Mouse (Mus musculus) retina, embryonic 14.5 days (tissue): Measurements from ENCODE around the gene Glp2r.

Experiments used
- DNase-seq: peaks from one replicate; pipeline ENCODE4 v3.0.0-alpha.2; 2015; ENCODE audit warnings: low spot score

Glp2r gene

DNA sequence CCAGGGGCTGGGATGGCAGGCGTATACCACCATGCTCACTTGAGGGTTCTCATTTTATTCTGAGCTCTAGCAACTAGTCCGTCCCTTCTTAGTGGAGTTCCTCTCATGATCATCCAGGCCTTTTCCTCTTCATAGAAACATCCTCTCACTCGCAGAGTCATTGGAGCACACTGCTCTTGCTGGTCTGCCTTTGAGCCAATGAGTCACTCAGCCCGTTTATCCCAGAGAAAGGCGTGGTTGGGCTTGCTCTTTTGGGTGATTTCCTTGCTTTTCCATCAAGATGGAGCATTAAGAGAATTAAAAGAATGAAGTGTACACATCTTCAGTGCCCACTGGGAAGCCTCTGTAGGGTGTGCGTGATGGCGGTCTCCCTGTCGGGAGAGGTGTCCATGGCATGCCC lies 109.5 kb downstream of the Glp2r start:
- DNase-seq = no peak

DNA sequence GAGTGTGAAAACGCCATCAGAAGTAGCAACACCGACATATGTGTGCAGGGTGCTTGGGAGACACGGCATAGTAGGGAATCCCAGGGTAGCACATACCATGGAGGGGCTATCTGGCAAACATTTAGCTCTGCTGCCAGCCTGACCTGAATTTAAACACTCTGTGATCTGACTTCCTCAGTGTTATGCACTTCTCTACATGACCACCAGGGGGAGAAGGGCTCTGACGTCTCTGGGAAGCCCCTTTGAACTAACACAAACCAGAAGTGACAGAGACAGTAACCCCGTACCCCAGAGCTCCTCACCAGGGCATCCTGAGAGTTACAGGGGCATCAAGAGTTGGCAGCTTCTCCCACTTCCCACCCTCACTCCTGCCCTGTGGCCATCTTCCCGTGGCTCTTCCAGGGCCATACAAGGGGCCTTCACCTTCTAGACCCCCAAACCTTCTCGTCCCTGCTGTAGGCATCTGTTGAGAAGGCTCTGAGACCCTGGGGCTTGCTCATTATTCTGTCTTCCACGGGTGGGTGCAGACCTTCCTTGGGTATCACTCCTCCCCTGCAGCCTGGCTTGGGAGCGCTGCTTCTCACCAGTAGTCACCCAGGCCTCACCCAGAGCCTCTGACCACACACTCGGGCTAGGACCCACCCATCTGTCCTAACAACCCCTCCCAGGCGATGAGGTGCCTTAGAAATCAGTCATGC lies 113.1 kb downstream of the Glp2r start:
- DNase-seq = peak; percentile 88

DNA sequence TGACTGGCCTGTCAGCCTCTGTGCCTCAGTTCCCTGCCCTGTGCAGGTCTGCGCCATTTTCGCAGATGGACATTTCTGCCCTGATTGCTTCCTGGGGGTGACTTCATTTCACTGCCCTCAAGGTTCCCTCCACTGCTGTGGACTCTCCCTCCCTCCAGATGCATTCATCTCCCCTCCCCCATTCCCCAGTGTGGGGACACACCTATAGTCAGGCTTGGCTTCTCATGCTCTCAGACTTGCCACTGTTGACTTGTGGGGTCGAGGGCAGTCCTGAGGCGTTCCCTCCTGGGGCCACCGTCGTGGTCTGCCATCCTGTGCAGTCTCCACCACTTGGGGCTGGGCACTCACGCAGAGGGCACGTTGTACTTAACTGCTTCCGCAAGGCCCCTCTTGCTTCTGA lies 114.1 kb downstream of the Glp2r start:
- DNase-seq = no peak

DNA sequence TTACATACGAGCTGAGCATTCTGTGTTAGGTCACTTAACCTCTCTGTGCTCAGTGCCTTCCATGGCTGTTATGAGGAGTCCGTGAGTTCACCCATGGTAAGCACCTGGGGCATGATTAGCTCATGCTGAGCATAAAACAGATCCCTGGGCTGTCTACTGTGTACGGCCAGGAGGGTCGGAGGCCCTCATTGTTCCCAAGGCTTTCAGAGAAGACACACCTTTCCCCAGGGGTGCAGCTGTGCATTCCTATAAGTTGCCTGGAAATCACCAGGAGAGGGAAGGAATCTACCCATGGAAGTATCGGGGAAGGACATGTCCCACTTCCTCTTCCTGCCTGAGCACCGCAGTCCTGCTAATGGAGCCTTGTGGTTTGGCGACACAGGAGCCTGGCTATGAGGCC lies 114.6 kb downstream of the Glp2r start:
- no peak for DNase-seq

DNA sequence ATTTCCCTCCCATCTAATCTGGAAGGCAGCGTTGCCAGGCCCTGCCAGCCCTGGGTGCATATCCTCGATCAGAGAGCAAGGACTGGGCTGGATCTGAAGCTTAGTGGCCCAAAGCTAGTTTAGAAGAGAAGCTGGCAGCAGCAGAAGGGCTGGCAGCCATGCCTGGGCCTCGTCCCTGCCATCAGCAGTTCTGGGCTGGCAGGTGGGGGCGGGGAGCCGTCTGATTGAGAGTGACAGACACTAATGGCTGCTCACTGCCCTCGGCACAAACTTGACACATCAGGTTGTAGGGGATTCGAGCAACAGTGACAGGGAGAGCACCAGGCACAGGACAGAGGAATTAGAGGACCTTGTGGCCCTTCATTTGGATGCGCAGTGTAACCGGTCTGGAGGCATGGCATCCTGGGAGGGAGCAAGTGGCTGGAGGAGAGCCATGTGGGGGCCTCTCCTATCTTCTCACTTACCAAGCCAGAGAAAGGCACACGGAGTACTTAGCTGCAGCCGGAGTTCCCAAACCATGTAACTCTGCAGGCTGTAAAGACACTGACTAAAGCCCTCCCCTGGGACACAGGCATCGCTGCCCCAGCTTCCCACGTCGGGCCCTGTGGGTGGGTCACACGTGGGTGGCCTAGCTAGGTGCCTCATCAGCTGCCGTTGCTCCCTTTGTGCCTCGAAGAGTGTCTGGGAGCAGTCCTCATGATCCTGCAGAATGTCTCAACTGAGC lies 115.6 kb downstream of the Glp2r start:
- no peak for DNase-seq

DNA sequence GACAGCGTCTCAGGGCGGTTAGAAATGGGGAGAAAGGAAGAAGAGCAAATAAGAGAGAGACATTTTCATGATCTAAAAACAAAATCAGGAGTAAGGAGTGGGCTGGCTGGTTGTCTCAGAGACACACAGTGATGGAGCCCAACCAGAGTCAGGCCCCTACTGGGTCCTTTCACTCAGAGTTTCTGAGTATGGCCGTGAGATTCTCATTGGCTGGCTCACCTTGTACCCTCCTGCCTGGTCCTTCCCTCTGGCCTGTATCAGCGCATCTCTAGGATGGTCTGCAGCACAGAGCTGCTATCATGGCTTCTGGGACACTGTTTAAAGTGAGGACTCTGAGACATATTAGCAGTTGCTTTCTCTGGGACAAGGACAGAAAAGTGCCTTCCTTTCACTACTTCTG lies 116.4 kb downstream of the Glp2r start:
- DNase-seq = no peak

DNA sequence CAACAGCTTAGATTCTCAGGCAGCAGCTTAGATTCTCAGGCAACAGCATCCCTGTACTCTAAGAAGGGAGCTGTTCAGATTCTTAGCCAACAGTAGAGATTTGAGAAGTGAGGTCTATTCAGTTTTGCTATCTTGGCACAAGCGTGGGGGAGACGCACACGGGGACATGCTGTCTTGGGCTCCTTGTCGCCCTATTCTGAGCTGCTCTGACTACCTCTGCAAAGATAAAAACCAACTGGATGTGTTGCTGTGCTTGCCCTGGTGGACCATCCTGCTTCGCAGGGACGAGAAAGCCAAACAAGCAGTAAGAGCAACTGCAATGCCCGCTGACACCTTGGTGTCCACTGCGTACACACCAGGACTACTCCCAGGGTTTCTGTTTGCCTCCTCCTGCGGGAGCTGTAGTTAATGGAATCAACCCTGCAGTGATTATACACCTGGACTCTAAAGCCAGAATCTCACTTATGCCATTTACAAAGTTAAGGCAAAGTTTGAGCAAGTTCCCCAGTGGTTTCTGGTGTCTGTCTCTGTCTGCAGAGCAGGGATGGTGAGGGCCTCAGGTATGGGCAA lies 117.3 kb downstream of the Glp2r start:
- no peak for DNase-seq

DNA sequence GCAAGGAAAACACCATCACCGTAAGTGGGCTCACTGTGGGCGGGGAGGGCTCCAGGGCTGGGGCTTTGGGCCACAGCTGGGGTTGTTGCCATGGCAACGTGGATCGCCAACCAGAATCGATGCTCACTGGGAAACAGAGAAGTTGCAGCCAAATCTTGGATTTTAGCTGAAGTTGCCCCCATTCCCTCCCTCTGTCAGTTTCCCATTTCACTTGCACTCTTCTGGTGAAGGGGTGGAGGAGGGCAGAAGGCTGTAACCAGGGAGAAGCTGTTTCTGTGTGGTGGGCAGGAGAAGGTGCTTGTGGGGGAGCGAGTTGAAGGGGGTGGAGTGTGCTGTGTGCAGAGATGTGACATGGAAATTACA lies 118.1 kb downstream of the Glp2r start:
- DNase-seq = peak; percentile 56

DNA sequence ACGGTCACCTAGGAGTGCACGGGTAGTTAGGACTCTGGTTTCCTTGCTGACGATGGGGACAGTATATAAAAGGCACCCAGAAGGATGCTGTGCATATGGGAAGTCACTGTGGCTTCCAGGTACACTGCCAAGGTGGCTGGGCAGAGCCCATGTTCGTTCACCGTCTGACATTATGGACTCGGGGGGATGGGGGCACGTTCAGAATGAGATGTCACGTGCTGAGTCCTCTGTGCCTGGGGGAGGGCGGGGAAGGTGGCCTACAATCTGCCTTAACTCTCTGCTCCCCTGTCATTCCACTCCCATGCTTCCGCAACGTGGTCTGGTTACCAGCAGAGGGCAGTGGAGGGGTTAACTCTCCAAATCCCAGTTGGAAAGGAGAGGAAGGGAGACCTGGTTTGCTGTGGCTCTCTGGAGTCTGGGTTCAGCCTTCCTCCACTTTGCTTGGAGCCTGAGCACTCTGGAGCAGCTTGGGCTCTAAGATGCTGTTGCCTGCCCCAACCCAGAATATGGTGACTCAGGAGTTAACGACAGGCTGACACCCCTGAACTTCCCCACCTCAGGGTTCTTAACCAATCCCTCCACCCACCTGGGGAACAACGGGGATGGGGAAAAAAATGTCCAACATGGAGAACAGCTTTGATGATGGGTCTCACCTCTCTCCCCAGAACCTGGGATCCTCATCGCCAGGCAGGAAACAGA lies 118.6 kb downstream of the Glp2r start:
- DNase-seq = peak; percentile 84

DNA sequence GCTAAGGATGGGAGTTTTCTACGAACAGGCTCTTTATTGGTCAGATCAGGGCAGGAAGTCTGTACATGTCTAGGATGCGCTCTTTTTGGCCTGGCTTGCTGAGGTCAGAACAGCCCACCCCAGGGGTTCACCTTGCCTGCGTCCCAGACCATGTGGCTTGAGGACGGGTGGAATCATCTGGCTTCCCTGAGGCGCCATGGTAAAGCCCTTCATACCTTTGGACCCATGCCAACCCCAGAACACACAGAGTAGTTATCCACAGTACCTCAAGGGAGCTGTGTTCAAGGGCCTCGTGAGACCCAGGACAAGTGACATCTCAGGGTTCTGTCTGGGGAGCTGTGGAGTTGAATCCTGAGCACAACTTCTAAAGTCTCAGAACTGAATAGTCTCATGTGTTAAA lies 119.2 kb downstream of the Glp2r start:
- no peak for DNase-seq

DNA sequence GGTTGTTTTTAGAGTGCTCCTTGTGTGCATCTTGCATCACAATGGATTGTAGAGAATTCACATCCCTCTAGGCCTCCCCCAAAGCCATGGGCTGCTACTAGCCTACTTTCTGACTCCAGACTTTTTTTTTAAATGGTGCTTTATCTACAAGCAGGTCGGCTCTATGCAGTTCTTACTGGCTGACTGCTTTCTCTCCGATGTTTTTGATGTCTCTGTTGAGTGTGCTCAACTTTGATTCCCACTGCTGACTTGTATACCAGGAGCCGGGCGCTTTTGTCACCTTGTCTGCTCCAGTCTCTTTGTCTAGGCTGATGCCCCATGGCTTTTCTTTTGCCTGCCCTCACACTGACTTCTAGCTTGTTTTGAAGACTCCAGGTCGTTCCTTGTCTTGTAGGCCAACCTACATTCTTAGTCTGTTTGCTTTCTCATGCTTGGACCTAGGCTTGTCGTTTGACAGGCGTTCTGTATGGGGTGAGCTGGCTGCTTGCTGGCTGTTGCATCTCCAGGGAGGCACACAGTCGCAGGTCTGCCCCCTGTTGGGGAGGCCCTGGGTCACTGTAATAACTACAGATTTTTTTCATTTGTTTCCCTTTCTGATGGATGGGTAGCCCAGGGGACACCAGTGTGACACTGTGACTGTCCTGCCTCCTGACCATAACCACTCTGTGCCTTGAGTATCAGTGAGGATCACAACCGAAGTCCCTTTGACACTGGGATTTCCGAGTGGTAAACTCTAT lies 120.8 kb downstream of the Glp2r start:
- no peak for DNase-seq

DNA sequence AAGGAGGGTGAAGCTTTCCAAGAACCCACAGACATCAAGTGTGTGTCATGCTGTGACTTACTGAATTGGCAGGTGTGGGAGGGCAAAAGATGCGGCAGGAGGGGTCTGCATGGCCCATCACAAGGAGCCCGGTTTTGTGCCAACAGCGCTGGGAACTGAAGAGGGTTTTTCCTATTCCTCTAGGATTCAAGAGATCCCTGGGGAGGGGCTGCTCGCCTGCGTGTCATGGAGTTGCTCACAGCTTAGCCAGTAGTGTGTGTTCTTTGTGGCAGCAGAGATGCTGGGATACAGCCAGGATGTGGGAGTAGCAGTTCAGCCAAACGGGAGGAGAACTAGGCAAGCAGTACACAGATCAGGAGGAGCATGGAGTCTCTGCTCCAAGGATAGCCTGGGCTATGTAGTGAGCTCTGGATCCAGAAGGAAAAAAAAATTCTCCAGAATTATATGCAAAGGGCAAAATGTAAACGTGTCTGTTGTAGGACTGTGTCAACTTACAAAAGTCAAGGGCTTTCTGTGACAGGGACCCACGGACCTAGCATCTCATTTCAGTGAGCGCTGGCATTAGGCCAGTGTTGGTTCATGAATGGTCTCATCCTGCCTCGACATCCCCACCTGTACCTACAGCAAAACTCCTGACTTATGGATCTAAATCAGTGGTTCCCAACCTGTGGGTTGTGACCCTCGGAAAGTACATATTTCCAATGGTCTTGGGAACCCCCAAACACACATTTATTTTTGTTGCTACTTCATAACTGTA lies 122.1 kb downstream of the Glp2r start:
- DNase-seq = no peak

DNA sequence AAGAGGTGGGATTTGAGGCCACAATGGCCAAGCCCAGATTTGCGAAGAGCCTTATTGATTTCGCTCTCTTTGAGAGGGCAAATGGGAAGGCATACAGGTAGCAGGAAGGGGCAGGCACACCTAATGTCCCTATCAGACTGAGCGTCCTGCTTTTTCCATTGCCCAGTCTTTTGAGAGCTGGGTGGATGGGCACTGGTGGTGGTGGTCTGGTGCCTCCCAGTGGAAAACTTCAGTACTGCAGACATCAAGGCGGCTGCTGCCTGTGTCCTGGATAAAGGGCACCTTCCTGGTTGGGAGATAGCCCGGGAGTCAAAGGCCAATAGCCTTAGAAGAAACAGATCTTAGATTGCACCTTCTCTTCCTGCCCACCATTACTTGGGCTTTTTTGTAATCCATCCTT lies 123.2 kb downstream of the Glp2r start:
- peak; percentile 91 for DNase-seq

DNA sequence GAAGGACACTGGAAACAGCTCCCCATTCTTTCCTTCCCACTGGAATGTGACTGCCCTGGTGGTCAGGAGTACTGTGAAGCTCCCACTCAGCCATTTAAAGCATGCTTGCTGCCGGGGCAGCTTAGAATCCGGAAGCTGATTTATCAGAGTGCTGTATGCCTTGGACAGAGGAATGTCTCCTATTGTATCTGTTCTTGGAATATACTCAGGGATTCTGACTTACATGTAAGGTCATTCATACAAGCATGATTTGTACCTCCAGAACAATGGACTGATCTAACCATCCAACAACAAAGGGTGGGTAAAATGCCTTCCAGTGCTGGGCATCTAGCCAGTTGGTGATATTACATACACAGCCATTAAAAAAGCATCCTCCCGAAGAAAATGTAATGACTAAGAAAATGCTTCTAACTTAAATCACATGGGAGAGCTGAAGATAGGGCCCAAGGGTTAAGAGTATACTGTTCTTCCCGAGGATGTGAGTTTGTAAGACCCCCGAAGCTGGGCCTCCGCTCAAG lies 126.3 kb downstream of the Glp2r start:
- DNase-seq = no peak

DNA sequence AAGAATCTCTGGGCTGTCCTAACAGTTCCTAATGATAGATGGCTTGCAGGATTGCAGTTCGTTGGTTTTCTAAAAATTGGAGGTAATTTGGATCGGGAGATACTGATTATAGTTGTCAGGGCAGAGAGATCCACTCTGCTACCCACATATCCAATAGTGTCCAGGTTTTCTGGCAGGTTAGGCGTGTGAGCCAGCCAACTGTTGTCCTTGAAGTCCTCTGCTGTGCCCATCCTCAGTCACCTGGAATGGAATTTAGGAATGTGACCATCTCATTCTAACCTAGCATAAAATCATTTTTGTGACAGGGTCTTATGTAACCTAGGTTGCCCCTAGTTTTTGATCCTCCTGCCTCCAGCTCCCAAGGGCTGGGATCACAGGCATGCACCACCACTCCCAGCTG lies 127.5 kb downstream of the Glp2r start:
- no peak for DNase-seq

DNA sequence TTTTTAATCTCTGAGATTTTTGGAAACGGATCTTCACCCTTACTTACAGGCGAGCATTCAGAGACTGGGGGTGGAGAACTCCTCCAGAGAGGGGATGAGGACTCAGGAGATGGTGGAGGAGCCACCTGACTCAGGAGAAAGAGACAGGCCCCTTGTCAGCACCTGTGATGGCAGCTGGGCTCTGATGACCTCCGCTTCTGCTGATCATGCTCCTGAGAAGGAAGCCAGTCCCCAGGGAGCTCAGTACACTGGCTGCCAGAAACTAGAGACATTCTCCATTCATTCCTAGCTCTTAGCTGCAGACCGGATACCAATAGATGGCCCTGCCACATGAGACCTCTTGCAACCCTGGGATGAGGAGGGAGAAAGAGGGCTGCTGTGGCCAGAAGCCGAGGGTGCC lies 128.1 kb downstream of the Glp2r start:
- no peak for DNase-seq

DNA sequence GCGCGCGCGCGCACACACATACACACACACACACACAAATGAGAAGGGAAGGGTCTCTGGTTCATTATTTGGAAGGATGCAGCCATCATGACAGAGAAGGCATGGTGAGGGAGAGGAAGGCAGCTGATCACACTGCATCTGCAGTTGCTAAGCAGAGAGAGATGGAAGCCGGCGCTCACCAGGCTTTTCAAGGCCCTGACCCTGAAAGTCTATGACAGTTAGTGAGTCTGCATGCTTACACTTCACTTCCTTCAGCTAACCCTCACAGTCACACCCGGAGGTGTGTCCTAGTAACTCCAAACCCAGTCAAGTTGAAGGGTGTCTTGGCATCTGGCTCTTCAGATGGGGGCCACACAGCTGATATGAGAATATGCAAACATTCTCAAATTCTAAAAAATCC lies 128.5 kb downstream of the Glp2r start:
- no peak for DNase-seq

DNA sequence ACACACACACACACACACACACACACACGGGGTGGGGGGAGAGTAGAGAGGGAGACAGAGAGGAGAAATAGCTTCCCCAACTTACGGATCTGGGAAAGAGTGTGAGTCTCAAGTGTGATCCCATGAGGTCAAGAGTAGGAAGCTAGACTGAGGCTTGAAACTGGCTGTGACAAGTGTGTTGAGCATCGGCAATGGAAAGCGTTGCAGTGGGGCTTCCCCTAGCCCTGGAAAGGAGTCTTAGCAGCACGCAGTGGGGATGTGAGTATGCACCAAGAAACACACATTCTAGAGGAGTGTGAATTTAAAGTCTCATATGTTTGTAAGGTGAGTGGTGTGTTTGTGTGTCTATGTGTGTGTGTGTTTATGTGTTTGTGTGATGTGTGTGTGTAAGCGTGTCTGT lies 130.7 kb downstream of the Glp2r start:
- no peak for DNase-seq

DNA sequence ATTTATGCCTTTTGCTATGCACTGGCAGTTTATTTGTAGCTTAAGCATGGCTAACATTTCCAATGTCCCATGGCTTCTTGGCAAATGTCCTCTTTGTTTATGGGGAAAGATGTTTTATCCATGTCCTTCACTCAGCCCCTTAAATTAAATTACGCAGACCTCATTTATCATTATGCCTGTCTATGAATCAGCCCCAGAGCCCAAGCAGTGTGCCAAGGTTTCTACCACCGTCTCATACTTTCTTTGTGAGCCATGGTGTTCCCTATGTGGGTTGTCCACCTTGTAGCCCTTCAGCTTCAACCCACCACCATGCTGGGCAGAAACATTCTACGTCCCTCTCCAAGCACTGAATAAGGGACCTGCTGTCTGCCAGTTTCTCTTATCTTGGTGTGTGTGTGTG lies 132.6 kb downstream of the Glp2r start:
- DNase-seq = no peak

DNA sequence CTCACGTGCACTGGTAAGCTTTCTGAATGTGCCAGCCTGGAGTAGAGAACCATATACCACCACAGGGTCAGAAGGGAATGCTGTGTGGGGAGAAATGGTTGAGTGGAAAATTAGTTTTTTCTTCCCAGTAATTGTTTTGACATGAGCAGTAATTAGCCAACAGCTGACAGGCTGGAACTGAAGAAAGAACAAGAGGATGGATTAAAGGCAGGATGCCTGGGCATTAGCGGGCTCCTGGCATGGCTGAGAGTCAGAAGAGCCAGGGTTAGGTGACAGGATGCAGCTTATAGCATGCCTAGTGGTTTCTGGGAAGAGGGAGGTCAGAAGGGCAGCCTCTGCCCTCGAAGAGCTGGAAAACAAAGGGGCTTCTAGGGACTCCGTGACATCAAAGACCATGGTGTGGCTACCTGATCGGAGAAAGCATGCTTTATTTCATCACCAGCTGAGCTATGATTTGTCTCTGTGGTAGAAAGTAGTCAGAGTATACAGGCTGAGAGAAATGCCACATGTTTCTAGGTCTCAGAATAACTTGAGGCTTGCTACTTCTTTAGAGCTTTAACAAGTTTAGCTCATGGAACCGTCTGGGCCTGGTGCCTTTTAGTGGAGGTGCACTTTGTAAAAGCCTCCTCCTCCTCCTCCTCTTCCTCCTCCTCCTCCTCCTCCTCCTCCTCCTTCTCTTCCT lies 133.9 kb downstream of the Glp2r start:
- DNase-seq = peak; percentile 54

DNA sequence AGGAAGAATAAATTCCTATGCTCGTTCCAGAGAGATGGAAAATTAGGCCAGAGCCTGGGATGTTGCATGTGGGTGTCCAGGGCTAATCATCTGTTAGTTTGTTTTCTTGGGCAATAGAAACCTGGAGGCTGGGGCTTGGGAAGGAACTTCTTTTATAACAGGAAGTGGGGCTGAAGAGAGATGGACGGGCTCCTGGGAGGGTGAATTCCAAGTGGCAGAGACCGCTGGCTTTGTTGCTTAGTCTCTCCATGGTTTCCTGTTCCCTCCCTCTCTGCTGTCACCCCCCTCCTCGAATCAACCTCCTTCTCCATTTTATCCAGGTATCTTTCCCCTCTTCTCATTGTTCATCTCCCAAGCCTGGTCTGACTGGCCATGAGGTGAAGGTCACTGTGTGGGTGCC lies 134.8 kb downstream of the Glp2r start:
- DNase-seq = no peak
